Mouse (Mus musculus): Measurements from ENCODE around the gene Anxa9.

The Anxa9 gene

GRCm38 (mm10) chr3:95313476-95313875 lies 6.5 kb upstream of the Anxa9 start:
- peak; percentile 56 for DNase-seq

- peak; percentile 82 for DNase-seq
Observed at GRCm38 (mm10) chr3:95312623-95313022, 5.6 kb upstream of the Anxa9 start.

- peak; percentile 75 for DNase-seq
Observed at GRCm38 (mm10) chr3:95310968-95311882, 4.2 kb upstream of the Anxa9 start.

GRCm38 (mm10) chr3:95310496-95310895 lies 3.5 kb upstream of the Anxa9 start:
- no peak for DNase-seq

DNA sequence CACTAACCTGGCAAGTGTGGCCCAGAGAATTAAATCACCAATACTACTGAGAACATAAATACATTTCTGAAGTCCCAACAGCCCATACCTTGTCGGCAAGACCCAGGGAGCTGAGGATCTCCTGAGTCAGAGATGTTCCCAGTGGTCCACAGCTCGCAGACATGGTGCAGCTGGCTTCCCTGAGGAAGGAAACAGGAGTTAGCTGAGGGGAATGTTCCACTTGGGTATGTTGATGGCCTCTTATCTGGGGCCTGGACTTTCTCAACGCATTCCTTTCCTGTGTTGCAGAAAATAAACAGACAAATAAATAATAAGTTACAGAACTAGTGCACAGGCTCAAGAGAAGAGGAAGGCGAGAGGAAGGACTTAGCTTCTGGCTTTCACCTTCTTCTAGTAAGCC lies 732 bp downstream of the Anxa9 start:
- no peak for DNase-seq

- no peak for DNase-seq
Observed at GRCm38 (mm10) chr3:95301204-95301796, 5.7 kb downstream of the Anxa9 start.

DNA sequence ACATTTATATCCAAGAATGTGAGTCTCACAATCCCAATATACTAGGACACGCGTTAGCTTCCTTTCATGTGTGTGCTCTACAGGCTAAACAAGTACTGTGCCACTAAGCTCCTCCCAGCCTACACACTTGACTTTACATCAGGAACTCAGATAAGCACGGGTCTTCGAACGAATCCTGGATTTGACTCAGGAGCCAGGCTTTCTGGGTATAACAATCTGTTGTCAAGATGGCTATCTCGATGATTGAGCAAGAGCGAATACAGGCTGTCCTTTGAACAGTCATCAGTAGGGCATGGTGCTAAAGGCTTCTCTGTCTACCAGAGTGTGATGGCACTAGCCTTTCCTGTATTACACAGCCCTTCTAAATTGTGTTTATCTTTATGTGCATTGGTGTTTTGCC lies 9.0 kb downstream of the Anxa9 start:
- DNase-seq, result no peak

DNA sequence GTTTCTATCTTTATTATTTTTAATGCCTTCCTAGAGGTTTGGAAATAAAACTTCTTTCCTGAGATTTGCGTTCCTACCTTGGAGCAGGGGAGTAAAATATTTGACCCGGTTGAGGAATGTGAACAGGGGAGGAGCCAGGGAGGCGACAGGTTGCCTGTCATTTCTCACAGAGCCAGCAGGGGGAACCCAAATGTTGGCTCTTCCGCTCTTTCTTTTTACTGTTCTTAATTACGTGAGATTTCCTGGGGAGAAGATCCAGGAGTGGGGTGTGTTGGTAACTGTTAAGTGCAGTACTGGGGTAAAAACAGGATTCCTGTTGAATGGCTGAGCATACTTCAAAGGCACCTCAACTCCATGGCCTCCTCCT lies 10.9 kb downstream of the Anxa9 start:
- peak; percentile 53 for DNase-seq

DNA sequence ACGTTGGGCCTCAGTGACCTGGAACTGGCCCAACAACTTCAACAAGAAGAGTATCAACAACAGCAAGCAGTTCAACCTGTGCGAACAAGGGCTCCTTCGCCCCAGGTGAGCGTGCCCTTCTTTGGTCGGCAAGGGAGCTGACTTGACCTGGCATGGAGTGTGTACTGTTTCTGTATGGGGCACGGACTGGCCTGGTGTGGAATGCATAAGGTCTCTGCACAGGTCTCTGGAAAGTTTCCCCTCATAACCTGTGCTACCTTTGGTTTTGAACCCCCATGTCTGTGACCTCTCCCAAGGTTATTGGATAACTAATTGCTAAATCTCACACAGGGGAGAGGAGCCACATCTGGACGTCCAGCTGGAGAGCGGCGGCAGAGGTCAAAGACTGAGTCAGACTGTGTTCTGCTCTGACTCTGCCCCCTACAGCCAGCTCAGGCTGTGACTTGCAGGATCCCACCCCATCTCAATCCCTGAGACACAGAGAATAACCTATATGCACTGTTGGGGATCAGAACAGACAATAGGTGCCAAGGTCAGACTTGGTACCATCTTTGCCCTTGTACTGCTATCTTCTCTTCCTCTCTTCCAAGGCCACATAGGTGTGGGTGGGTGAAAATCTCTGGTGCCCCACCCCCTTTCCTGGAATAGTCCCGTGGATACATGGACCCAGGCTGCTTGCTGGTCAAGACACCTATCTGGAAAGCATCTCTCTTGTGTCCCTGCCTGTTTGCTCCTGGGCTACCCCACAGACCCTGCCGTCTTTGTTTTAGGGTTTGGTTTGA lies 11.5 kb downstream of the Anxa9 start:
- no peak for DNase-seq

- no peak for DNase-seq
Observed at GRCm38 (mm10) chr3:95294718-95295117, 12.3 kb downstream of the Anxa9 start.

GRCm38 (mm10) chr3:95294316-95294715 lies 12.7 kb downstream of the Anxa9 start:
- DNase-seq, result no peak

DNA sequence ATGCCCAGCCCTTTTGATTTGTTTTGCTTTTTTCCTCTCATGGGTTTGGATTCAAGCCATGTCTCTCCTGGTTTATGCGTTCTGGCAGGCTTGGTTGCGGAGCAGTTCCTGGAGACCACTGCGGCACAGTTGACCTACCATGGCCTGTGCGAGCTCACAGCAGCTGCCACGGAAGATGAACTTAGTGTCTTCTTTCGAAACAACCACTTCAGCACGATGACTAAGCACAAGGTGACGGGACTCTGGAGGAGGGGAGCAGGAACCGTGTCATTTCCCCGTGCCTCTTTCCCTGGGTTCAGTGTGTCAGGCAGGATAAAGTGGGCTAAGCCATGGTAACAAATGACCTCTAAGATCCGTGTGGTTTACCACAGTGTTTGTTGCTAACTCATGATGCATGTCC lies 13.4 kb downstream of the Anxa9 start:
- DNase-seq, result peak; percentile 38

DNA sequence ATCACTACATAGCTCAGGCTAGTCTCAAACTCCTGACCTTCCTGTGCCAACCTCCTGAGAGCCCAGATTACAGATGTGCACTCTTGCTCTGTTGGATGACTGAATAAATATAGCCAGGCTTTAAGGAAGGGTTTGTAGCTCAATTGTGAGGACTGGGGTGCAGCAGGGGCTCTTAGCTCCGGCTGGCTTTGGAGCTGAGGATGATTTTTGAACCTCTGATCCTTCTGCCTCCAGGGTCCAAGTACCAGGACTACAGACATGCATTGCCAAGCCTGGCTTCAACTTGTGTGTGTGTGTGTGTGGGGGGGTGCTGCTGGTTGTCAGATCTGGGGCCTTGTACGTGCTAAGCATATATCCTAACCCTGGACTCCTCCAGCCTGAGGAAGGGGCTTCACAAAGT lies 14.1 kb downstream of the Anxa9 start:
- no peak for DNase-seq

DNA sequence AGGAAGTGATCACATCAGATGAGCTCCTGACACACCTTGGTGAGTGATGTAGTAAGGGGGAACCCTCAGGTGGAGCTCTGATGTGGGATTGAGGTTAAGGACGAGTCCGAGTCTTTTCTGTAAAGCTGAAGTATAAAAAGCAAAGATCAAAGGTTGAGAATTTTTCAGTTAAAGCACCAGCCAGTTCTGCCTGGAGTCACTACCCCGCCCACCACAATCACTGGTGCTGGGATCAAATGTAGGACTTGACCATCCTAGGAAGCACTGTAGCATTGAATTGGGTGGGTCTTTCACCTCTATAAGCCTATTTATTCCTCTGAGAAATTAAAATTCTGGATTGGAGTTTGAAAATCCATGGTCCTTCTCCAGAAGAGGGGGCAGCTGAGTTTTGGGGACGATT lies 15.9 kb downstream of the Anxa9 start:
- DNase-seq, result no peak

DNA sequence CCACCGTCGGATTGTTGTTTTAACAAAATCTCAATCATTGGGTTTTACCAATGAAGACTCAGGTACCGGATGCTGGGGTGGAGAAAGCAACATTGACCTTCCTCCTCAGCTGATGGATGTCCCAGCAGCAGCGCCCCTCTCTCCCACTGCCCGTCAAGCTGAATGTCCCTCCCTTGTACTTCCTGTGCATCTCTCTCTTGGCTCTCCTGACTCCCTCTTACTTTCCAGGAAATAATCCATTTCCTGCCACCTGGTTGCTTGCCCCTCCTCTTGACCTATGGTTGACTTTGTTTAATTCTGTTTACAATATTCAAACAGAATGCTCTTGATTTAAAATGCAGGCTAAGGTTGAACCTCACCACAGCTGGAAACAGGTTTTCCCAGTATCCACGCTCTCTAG lies 16.8 kb downstream of the Anxa9 start:
- DNase-seq, result no peak

DNA sequence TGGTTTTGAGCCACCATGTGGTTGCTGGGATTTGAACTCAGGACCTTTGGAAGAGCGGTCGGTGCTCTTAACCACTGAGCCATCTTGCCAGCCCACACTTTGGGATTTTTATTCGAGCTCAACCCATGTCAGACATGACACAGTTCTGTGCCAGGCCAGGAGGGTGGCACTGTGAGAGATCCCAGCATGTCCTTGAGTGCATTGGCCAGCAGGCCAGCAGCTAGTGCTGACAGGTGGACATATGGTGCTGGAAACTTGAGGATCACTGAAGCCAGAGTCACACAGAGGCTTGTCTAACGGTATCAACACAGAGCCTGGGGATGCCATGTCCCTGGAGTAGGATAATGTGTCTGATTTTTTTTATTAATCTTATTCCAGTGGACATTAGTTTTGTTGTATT lies 17.6 kb downstream of the Anxa9 start:
- no peak for DNase-seq

- DNase-seq, result no peak
Observed at GRCm38 (mm10) chr3:95287541-95287940, 19.4 kb downstream of the Anxa9 start.

DNA sequence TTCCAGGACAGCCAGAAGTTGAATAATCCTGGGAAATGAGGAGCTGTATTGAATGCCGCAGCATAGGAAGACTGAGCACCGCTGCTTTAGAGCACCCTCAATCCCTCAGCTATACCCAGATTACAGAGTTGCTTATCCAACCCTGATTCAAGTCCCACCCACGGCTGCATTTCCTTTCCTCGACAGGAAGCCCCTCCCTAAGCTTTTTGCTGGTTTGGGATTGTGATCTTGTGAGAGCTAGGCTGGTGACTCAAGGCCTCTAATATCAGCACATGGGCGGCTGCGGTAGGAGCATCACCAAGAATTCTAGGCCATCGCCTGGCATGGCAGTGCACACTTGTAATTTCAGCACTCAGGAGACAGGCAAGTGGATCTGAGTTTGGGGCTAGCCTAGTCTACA lies 20.5 kb downstream of the Anxa9 start:
- DNase-seq, result no peak

GRCm38 (mm10) chr3:95286011-95286410 lies 21.0 kb downstream of the Anxa9 start:
- DNase-seq, result no peak

- DNase-seq, result no peak
Observed at GRCm38 (mm10) chr3:95285390-95285789, 21.6 kb downstream of the Anxa9 start.

- DNase-seq, result no peak
Observed at GRCm38 (mm10) chr3:95284501-95285281, 22.3 kb downstream of the Anxa9 start.

- DNase-seq, result no peak
Observed at GRCm38 (mm10) chr3:95284062-95284461, 22.9 kb downstream of the Anxa9 start.

DNA sequence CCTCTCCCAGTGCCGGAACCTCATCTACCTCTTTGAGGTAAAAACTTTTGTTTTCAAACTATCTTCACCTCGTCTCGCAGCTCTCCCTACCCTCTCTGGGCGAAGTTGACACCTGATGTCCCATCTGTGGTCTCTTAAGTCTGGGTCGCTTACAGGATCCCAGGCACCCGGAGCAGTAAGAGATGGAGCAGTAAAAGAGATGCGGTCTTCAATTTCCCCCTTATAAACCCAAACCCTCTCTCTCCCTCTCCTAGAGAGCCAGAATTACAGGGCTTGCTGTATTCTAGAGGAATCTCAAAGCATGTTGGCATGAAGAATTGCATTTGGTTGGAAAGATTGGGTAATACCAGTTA lies 23.4 kb downstream of the Anxa9 start:
- no peak for DNase-seq
